Mouse (Mus musculus) embryonic stem cell, embryonic (primary cell): ENCODE results near the gene Mill2.

Experiments
- CTCF ChIA-PET, 4 experiments: fragments of 300-600 bp in 2 of 4; fragments of 350-600 bp in 2 of 4; sonication (Branson Sonifier 250); formaldehyde crosslinking; loops; one replicate each; lab custom pipeline; 2022; ENCODE audit warnings: inconsistent platforms in 2 of 4; lab: Charles Lee
- POLR2A ChIA-PET, 4 experiments: fragments of 300-600 bp in 2 of 4; fragments of 350-600 bp in 2 of 4; sonication (Branson Sonifier 250); formaldehyde crosslinking; loops; one replicate each; lab custom pipeline; 2022; ENCODE audit warnings: antibody characterized with exemption in 4 of 4, inconsistent platforms in 1 of 4; lab: Charles Lee

The Mill2 gene

GRCm38 (mm10) chr7:18896536-18896935 is 56.8 kb downstream of the Mill2 start:
- ChIA-PET CTCF (interaction anchor here in 1 of 4 experiments (0.6 to 1.8 kb wide), 3 partner anchors 9 to 196 kb away, joined by 4 to 6 read pairs (median 5); partner anchors contain the start of gene Ccdc61), POLR2A (interaction anchor here in 2 of 4 experiments (0.9 to 1.7 kb wide), 3 partner anchors 12 to 97 kb away, joined by 3 to 4 read pairs (median 3); partner anchors contain the start of gene Ccdc61 (in 1 of the 2))

- POLR2A ChIA-PET = interaction anchor here in 3 of 4 experiments (0.6 to 4.1 kb wide), 3 partner anchors 10 to 16 kb away, joined by 3 to 20 read pairs (median 9); partner anchors contain the start of gene Ccdc61 (in 2 of the 3)
- CTCF ChIA-PET = interaction anchor here in 2 of 4 experiments (0.6 to 1.2 kb wide), 2 partner anchors 14 to 36 kb away, joined by 3 read pairs; no protein-coding TSS in a partner anchor
Observed at GRCm38 (mm10) chr7:18900513-18900912, 60.7 kb downstream of the Mill2 start.

GRCm38 (mm10) chr7:18902486-18902885 is 62.7 kb downstream of the Mill2 start:
- POLR2A ChIA-PET = interaction anchor here (0.7 to 4.1 kb wide), 6 partner anchors 8 to 125 kb away, joined by 3 to 20 read pairs (median 3); partner anchors contain the start of genes Ccdc61 (in 1 of the 4) and Mypop (in 1 of the 4)
- CTCF ChIA-PET = interaction anchor here in 1 of 4 experiments (1.1 kb wide), 1 partner anchor 14 kb away, joined by 3 read pairs; no protein-coding TSS in a partner anchor

GRCm38 (mm10) chr7:18904971-18905370 is 65.2 kb downstream of the Mill2 start:
- POLR2A ChIA-PET = interaction anchor here in 3 of 4 experiments (0.6 to 2.5 kb wide), 11 partner anchors 11 to 188 kb away, joined by 3 to 10 read pairs (median 4); partner anchors contain the start of genes Mypop (in 1 of the 3) and Nova2 (in 1 of the 3)
- CTCF ChIA-PET = interaction anchor here (0.6 to 3.6 kb wide), 10 partner anchors 8 to 168 kb away, joined by 3 to 24 read pairs (median 5); partner anchors contain the start of gene Nova2 (in 1 of the 4)

- CTCF ChIA-PET = interaction anchor here in 2 of 4 experiments (0.6 to 1.5 kb wide), 5 partner anchors 13 to 558 kb away, joined by 3 to 16 read pairs (median 4); partner anchors contain the start of gene Nova2 (in 1 of the 2)
Observed at GRCm38 (mm10) chr7:18909797-18910196, 70.0 kb downstream of the Mill2 start.

GRCm38 (mm10) chr7:18910241-18910831 is 70.6 kb downstream of the Mill2 start, which contains the start of gene Ccdc61:
Gene Ccdc61, minus strand, starts transcription at chr7:18910415.
- CTCF ChIA-PET = interaction anchor here in 3 of 4 experiments (0.5 to 1.5 kb wide), 7 partner anchors 13 to 558 kb away, joined by 3 to 16 read pairs (median 4); partner anchors contain the start of genes Mypop (in 1 of the 3) and Nova2 (in 1 of the 3)
- POLR2A ChIA-PET = interaction anchor here in 3 of 4 experiments (0.7 to 4.0 kb wide), 16 partner anchors 10 to 182 kb away, joined by 3 to 20 read pairs (median 4); partner anchors contain the start of genes Mypop (in 1 of the 3) and Nova2 (in 1 of the 3)

More at GRCm38 (mm10) chr7:18909797-18910196, 70.0 kb downstream of the Mill2 start:
- POLR2A ChIA-PET = interaction anchor here in 2 of 4 experiments (0.7 to 4.0 kb wide), 13 partner anchors 9 to 183 kb away, joined by 3 to 20 read pairs (median 4); partner anchors contain the start of gene Mypop (in 1 of the 2)
